Mouse (Mus musculus) intestine, embryonic 15.5 days (tissue): ENCODE measurements around the gene Sac3d1. TPM values are rescaled to one million over a fixed set of nuclear protein-coding genes. Genes with fewer than 3 reads are reported as not detected.

Experiments
- ATAC-seq: fragments of 200-750 bp; cut with Nextera tagmentation; 2 replicates; pipeline ENCODE4 v1.8.0; 2017; ENCODE audit warnings: moderate TSS enrichment, moderate library complexity
- H3K27ac ChIP-seq: fragments of 300-500 bp; sonication (generic); 2 replicates; pipeline ENCODE4 v1.5.1; 2015; ENCODE audit warnings: mild to moderate bottlenecking, inconsistent platforms
- H3K27me3 ChIP-seq: fragments of 300-500 bp; sonication (generic); replicated peaks from 2 replicates; pipeline ENCODE4 v1.6.1; 2015; ENCODE audit warnings: inconsistent platforms
- H3K36me3 ChIP-seq: fragments of 300-500 bp; sonication (generic); 2 replicates; pipeline ENCODE4 v1.6.1; 2015; ENCODE audit warnings: inconsistent platforms
- H3K4me1 ChIP-seq: fragments of 300-500 bp; sonication (generic); replicated peaks from 2 replicates; pipeline ENCODE4 v1.6.1; 2015; ENCODE audit warnings: inconsistent platforms
- H3K4me2 ChIP-seq: fragments of 300-500 bp; sonication (generic); replicated peaks from 2 replicates; pipeline ENCODE4 v1.6.1; 2015; ENCODE audit warnings: mild to moderate bottlenecking, inconsistent platforms
- H3K4me3 ChIP-seq: fragments of 300-500 bp; sonication (generic); replicated peaks from 2 replicates; pipeline ENCODE4 v1.5.1; 2015; ENCODE audit warnings: inconsistent platforms
- H3K9ac ChIP-seq: fragments of 300-500 bp; sonication (generic); 2 replicates; pipeline ENCODE4 v1.6.1; 2015; ENCODE audit warnings: inconsistent platforms
- H3K9me3 ChIP-seq: fragments of 300-500 bp; sonication (generic); 2 replicates; pipeline ENCODE4 v1.6.1; 2016; ENCODE audit warnings: inconsistent platforms
- WGBS: fragments of 180-500 bp; shearing (Covaris S2); methylation state at CpG from one replicate; pipeline ENCODE4 v1.1.7; 2015; 5-methylcytosine and 5-hydroxymethylcytosine counted together
- polyA plus RNA-seq: library from polyadenylated mRNA; unstranded; fragments of >200 nt; fragmentation: Nextera tagmentation; extraction: Ambion mirVana; gene quantifications from 2 replicates; pipeline ENCODE4 v1.2.1, GENCODE M21; 2015

The Sac3d1 gene
- polyA plus RNA-seq, 1 experiment from 2014 or later: 44.7 TPM

DNA sequence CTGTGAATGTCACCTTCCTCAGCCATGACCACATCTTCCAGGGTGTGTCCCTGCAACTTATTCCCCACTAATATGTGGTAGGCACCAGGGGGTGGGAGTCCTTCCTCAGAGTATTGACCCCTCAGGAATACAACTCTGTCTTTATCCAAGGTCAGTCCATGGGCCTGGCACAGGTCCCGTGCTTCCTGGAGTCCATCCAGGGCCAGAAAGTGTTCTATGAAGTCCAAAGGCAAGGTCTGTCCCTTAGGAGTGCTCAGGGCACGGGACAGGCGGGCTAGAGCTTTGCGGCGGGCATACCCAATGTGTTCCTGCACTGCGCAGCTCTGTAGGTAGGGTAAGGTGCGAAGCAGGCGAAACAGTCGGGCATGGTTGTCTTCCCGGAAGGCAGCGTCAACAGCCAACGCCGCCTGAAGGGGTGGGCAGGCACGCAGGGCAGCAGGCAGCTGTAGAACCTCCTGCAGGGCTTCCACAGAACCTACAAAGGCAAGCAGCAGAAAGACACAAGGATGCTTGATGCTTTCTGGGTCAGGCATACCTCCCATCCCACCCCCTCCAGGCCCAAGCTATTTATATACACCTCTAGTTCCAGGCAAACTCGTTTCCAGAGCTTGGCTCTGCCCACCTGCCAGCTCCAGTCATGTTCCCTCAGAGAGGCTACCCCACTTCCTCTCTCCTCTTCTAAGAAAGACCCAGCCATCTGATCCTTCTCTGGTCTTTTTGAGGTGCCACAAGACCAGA is 2.2 kb downstream of the Sac3d1 start:
- H3K27me3 ChIP-seq: no peaks in the 10 kb centered on the region
- 92% methylated on average over 15 of the region's 15 CpGs for WGBS
- H3K4me2 ChIP-seq: peak overlapping the region; percentile 88
- ATAC-seq: no peak
- peak overlapping the region; percentile 20; the same call in 1 of the 2 replicates for H3K9ac ChIP-seq
- H3K4me3 ChIP-seq: peak overlapping the region; percentile 94
- peaks cover 22% of the 10 kb centered on the region for H3K36me3 ChIP-seq
- peaks cover 28% of the 10 kb centered on the region for H3K4me1 ChIP-seq
- no peak overlapping the region for H3K27ac ChIP-seq
- H3K9me3 ChIP-seq: no peaks in the 10 kb centered on the region

DNA sequence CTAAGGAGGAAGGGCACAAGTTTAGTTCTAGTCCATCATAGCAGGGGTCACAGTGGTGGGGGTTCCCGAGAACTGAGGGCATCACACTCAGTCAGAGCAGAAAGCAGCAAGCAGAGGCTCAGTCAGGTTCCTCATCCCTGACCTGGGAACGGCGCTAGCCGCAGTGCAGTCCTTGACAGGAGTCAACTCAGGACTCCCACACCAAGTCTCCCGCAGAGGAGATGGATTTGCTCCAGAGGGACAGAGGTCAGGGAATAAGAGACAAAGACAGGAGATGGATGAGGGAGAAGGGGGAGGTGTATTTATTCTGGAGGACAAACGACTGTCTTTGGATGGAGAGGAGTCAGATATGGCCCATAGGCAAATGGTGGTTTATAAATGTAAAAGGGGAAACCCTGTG is 5.3 kb downstream of the Sac3d1 start:
- H3K4me2 ChIP-seq: no peak overlapping the region
- no peak overlapping the region for H3K4me3 ChIP-seq
- no peak overlapping the region for H3K27ac ChIP-seq
- peaks cover 15% of the 10 kb centered on the region for H3K4me1 ChIP-seq
- WGBS: 47% methylated on average over 6 of the region's 6 CpGs
- H3K9ac ChIP-seq: no peak overlapping the region
- ATAC-seq: no peak
- H3K27me3 ChIP-seq: no peaks in the 10 kb centered on the region
- H3K36me3 ChIP-seq: peaks cover 19% of the 10 kb centered on the region
- H3K9me3 ChIP-seq: no peaks in the 10 kb centered on the region

DNA sequence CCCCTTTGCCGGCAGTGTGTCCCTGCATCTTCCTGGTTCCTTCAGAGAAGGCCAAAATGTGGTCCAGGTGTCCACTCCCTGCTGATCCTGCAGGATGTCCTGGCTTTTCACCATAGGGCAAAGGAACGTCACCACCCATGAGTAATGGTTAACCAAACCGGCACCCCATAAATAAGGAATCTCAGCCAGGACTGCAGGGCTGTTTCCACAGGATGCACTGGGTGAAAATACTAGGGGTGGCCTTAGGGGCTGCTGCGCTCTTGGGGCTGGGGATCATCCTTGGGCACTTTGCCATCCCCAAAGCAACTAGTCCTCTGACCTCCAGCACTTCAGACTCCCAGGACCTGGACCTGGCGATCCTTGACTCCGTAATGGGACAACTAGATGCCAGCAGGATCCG is 12.9 kb downstream of the Sac3d1 start, which contains the start of gene Naaladl1:
Gene Naaladl1, plus strand, starts transcription at position 197 of the 400 bp plus-strand sequence.
- WGBS: 78% methylated on average over 7 of the region's 7 CpGs
- ATAC-seq: peak; percentile 44
- peak within 1 kb of the TSS; percentile 14; the same call in 1 of the 2 replicates for H3K9ac ChIP-seq

DNA sequence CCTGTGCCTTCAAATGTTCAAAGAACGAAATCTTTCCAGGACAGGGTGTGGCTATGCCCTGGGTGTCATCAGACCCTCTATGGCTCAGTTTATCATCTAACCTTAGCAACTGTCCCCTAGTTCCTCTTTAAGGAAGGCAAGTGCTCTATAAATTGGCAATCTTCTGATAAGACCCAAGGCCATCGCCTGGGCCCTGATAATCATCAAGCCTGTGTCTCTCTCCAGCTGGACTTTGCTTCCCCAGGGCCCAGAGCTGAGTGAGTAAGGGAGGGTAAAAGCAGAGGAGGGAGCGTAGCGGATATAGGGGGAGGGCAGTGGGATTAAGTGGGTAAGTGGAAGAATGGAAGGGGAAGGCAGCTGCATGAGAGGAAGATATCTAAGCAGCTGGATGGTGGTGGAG is 14.0 kb downstream of the Sac3d1 start:
- Histone ChIP-seq H3K4me2 (peak overlapping the region; percentile 2; the same call in 1 of the 2 replicates), H3K9ac (no peak overlapping the region; the same call in 1 of the 2 replicates), H3K4me1 (peaks cover 13% of the 10 kb centered on the region; the same call in 1 of the 2 replicates), H3K4me3 (no peak overlapping the region), H3K9me3 (no peaks in the 10 kb centered on the region), H3K27me3 (no peaks in the 10 kb centered on the region), H3K27ac (peak overlapping the region; percentile 29), H3K36me3 (no peaks in the 10 kb centered on the region)
- WGBS: 53% methylated on average over 4 of the region's 4 CpGs
- peak; percentile 84 for ATAC-seq

More for the DNA sequence above, 12.9 kb downstream of the Sac3d1 start, which contains the start of gene Naaladl1:
- Histone ChIP-seq H3K36me3 (no peaks in the 10 kb centered on the region), H3K27ac (peak within 1 kb of the TSS; percentile 29; the same call in 1 of the 2 replicates), H3K4me3 (peak within 1 kb of the TSS; percentile 28), H3K27me3 (no peaks in the 10 kb centered on the region), H3K4me1 (peaks cover 13% of the 10 kb centered on the region; the same call in 1 of the 2 replicates), H3K4me2 (peak within 1 kb of the TSS; percentile 42), H3K9me3 (no peaks in the 10 kb centered on the region)

DNA sequence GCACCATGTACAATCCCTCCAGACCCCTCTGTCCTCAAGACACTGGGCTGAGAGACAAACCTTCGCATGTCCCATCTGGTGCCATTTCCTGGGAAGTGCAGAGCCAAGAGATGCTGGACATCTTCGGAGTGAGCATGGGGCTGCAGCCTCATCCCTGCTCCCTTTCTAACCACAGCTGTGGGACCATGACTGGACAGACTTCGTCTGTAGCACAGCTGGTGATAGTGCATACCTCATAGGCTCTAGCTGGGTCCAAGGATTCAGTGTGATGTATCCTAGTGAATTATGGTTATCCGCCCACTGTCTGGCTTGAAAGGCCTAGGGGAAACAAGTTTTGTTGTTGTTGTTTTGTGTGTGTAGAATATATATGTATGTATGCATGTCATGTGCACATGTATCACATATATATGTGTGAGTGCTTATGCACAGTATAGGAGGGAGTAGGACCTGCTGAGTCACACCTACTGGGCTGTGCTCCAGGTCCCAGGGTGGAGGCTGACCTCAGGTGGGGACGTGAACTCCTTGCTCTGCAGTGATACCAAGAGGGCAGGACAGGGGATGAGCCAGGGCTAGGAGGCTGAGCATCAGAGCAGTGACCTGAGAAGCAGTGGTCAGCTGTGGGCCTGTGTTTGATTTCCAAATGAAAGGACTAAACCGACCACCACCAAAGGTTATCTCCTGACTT is 16.1 kb downstream of the Sac3d1 start:
- WGBS: 71% methylated on average over 6 of the region's 6 CpGs
- Histone ChIP-seq H3K9ac (no peak overlapping the region), H3K4me3 (no peak overlapping the region), H3K9me3 (no peaks in the 10 kb centered on the region), H3K36me3 (no peaks in the 10 kb centered on the region), H3K27ac (no peak overlapping the region), H3K27me3 (no peaks in the 10 kb centered on the region), H3K4me1 (peaks cover 13% of the 10 kb centered on the region; the same call in 1 of the 2 replicates), H3K4me2 (no peak overlapping the region)
- no peak for ATAC-seq

DNA sequence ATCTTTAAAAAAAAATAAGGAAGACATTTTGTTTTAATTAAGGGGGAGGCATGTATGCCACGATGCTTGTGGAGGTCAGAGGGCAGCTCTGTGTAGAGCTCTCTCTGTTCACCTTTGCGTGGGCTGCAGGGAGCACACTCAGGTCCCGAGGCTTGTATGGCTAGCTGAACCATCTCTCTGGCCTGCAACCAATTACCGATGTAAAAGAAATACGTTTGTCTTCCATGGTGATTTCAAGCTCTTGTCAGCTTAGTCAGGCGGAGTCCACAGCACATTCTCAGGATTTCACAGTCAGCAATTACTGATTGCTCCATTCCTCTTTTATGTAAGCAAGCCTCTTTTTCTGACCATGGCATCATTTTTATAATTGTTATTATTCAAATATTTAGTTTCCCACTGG is 17.3 kb downstream of the Sac3d1 start:
- ATAC-seq: no peak
- no peaks in the 10 kb centered on the region for H3K27me3 ChIP-seq
- H3K4me3 ChIP-seq: no peak overlapping the region
- H3K27ac ChIP-seq: no peak overlapping the region
- peaks cover 13% of the 10 kb centered on the region; the same call in 1 of the 2 replicates for H3K4me1 ChIP-seq
- H3K4me2 ChIP-seq: no peak overlapping the region
- no peaks in the 10 kb centered on the region for H3K9me3 ChIP-seq
- no peak overlapping the region for H3K9ac ChIP-seq
- H3K36me3 ChIP-seq: no peaks in the 10 kb centered on the region
- WGBS: 65% methylated on average over 6 of the region's 6 CpGs

DNA sequence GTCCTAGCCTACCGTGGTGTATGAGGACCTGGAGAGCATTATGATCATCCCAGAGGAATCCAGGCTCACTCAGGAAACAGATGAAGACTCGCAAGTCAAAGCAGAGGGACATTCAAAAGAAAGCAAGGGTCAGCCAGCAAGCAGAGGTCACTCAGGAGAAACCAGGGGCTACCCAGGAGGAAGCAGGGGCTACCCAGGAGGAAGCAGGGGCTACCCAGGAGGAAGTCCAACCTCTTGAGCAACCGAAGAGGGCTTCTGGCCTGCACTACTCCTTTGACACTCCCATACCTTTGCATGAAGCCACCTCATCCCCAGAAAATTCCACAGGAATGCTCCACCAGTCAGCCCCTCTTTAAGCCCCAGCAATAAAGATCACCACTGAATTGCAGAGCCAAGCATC is 20.6 kb downstream of the Sac3d1 start:
- Histone ChIP-seq H3K9ac (no peak overlapping the region), H3K4me2 (no peak overlapping the region), H3K27me3 (no peaks in the 10 kb centered on the region), H3K9me3 (no peaks in the 10 kb centered on the region), H3K27ac (no peak overlapping the region), H3K4me3 (no peak overlapping the region), H3K4me1 (no peaks in the 10 kb centered on the region), H3K36me3 (0 out of 2 replicates have a peak, but pooled peaks cover 4% of the 10 kb centered on the region)
- 79% methylated on average over 3 of the region's 3 CpGs for WGBS
- no peak for ATAC-seq

DNA sequence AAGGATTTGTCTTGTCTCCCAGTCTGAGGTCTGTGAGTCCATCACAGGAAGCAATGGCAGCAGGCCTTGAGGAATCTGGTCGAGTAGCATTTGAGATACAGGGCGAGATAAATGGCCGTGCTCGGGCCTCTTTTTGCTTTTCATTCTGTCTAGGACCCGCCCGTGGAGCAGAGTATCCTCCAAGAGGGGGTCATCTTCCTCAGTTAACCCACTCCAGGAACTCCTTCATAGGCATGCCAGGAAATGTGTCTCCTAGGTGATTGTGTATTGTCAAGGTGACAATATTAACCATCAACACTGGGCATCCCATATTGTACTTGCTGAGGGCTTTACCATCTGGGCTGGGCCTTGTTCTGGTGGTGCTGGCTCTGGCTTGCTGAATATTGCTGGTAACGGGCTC is 24.3 kb downstream of the Sac3d1 start, which contains the start of gene AC131692.1:
Gene AC131692.1, plus strand, starts transcription at position 301 of the 400 bp plus-strand sequence.
- WGBS: 87% methylated on average over 7 of the region's 7 CpGs
- Histone ChIP-seq H3K4me2 (no peak within 1 kb of the TSS), H3K4me1 (no peaks in the 10 kb centered on the region), H3K27ac (no peak within 1 kb of the TSS), H3K4me3 (no peak within 1 kb of the TSS), H3K27me3 (no peaks in the 10 kb centered on the region), H3K9ac (no peak within 1 kb of the TSS), H3K9me3 (no peaks in the 10 kb centered on the region), H3K36me3 (peaks cover 28% of the 10 kb centered on the region)
- ATAC-seq: no peak

DNA sequence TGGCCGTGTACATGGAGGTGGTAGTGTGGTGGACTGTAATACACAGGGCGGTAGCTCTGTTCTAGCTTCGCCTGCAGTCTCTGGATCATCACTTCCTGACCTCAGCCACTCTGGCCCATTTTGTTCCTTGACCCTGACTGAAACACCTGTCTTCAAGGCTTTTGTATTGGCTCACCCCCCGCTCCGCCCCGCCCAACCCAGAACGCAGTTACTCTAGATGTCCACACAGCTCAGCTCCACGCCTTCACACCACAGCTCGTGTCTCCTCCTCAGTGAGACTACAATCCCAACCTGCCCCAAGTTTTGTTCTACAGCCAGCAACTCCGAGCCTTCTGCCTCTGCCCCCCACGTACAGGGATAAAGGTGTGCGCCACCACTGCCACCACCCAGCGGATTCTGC is 29.6 kb downstream of the Sac3d1 start:
- no peak overlapping the region for H3K4me3 ChIP-seq
- 92% methylated on average over 13 of the region's 13 CpGs for WGBS
- peaks cover 29% of the 10 kb centered on the region for H3K36me3 ChIP-seq
- H3K4me2 ChIP-seq: no peak overlapping the region
- H3K4me1 ChIP-seq: peaks cover 8% of the 10 kb centered on the region
- no peaks in the 10 kb centered on the region for H3K9me3 ChIP-seq
- no peaks in the 10 kb centered on the region for H3K27me3 ChIP-seq
- H3K27ac ChIP-seq: no peak overlapping the region
- H3K9ac ChIP-seq: no peak overlapping the region
- ATAC-seq: no peak

DNA sequence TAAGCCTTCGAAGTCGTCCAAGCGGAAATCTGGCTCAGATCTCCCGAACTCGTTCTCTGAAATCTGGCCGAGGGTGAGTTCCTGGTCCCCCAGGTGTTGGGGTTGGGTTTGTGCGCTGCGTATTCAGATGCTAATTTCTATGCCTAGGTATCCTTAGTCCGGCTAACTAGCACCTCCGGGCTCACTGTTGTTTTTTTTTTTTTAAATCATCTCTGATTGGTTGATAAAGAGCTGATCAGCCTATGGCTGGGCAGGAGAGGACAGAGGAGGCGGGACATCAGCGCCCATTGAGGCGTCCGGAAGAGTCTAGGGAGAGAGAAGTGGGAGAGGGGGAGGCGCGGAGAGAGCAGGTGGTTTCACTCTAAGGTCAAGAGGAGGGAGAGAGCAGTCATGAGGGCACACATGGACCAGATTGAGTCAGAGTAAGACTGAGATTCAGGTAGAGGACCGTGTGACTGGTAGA is 33.0 kb downstream of the Sac3d1 start:
- ATAC-seq: peak; percentile 83
- Histone ChIP-seq H3K4me3 (peak overlapping the region; percentile 65), H3K9ac (peak overlapping the region; percentile 60), H3K36me3 (peaks cover 29% of the 10 kb centered on the region), H3K27ac (peak overlapping the region; percentile 54), H3K4me2 (peak overlapping the region; percentile 75), H3K27me3 (no peaks in the 10 kb centered on the region), H3K4me1 (peaks cover 10% of the 10 kb centered on the region), H3K9me3 (no peaks in the 10 kb centered on the region)
- WGBS: under 1% methylated on average over 17 of the region's 17 CpGs

DNA sequence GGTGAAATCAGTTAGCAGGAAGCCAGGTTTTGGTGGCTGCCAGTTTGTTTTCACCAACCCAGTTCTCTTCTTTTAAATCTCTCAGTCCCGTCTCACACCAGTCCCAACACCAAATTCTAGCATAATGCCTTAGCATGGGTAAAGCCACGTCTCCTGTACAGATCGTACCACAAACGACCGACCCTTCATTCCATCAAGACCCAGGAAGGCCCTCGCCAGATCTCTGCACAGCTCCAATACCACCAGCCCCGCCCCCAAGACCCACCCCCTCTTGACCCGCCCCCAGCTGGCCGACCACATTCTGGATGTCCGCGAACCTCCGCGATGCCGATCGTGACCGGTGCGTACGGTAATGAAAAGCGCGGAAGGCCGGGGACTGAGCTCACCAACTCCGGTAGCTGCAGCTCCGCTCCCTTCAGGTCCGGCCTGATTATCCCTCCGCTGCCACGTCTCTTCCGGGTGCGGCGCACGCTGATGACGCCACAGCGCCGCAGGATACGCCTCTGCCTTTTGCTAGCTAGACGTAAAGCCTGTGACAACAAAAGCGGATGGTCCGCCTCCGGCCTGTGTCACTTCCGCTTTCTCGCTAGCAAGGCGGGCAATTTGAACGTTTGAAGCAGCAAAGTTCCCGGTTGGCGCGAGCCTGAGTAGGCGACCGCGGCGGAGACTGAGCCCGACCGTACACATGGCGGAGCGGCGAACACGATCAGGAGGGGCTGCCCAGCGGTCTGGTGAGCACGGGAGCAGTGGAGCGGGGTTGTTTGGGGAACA is 33.8 kb downstream of the Sac3d1 start, which contains the start of the genes Zfpl1 and Cdca5:
Gene Zfpl1, minus strand, starts transcription at position 479 of the 771 bp plus-strand sequence.
Gene Cdca5, plus strand, starts transcription at position 506 of the 771 bp plus-strand sequence.
- no peaks in the 10 kb centered on the region for H3K27me3 ChIP-seq
- H3K36me3 ChIP-seq: peaks cover 26% of the 10 kb centered on the region
- peak within 1 kb of the TSS; percentile 75 for H3K4me2 ChIP-seq
- ATAC-seq: peak; percentile 94
- H3K9me3 ChIP-seq: no peaks in the 10 kb centered on the region
- under 1% methylated on average over 58 of the region's 58 CpGs for WGBS
- H3K9ac ChIP-seq: peak within 1 kb of the TSS; percentile 62
- H3K27ac ChIP-seq: peak within 1 kb of the TSS; percentile 54
- peak within 1 kb of the TSS; percentile 65 for H3K4me3 ChIP-seq
- H3K4me1 ChIP-seq: peaks cover 10% of the 10 kb centered on the region
